Mouse (Mus musculus): ENCODE measurements around the gene Uvrag.

DNA sequence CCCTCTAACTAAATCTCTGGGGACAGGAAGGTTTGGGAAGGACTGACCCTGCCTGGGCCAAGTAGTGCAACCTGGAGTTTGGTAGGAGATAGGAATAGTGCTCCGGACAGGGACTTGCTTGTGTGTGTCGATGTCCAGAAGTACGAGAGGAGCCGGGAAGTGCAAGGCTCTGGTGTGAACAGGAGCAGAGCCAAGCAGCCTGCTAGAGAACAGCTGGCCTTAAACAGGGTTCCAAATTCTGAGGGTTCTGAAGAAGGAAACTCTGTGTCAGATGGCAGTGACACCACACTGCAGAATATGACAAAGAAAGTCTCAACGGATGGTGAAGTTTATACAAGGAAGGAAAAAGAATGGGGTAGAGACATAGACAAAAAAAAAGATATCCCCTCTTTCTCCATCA, 223.5 kb downstream of the Uvrag start:
- TF ChIP-seq CTCF (IDR thresholded peaks at IDR 0.05; ENCODE audit: borderline replicate concordance, insufficient read depth, low read length), result no peak
- no peak for TF ChIP-seq POLR2A (IDR thresholded peaks at IDR 0.05; ENCODE audit: low read depth, low read length)
